Mouse (Mus musculus) ovary, postnatal 10 days (tissue): ENCODE data around the gene Akap7.
"Not testable (repeated sequence)": the region's sequence is repeated elsewhere in the genome, so short reads cannot be mapped to it uniquely, and the experiment has no call there.

Source experiments
- DNase-seq: peaks from one replicate; pipeline ENCODE4 v3.0.0; 2022; ENCODE audit warnings: low spot score

Akap7 gene

GRCm38 (mm10) chr10:25186240-25186639 is 121.4 kb downstream of the Akap7 start:
- not testable (repeated sequence) for DNase-seq

DNA sequence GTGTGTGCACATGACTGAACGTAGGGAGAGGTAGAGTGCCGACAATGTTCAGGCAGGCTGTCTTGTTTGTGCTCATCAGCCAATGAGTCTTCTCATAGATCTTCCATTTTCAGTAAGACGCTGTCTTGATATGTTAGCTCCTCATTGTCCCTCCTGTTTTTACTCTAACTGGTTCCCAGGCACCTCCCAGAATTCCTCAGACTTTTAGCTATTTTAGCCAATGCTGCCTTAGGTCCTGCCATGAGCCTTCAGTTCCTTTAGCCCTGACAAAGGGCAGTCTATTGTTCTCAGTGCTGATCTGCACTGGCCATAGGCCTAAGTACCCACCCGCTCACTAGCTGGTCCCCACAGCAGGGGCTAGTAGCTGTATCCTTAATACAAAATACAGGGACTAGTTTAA is 122.0 kb downstream of the Akap7 start:
- DNase-seq = no peak

GRCm38 (mm10) chr10:25184819-25185603 is 122.7 kb downstream of the Akap7 start:
- no peak for DNase-seq

- no peak for DNase-seq
Measured at GRCm38 (mm10) chr10:25183271-25183670, 124.4 kb downstream of the Akap7 start.

GRCm38 (mm10) chr10:25179030-25179429 is 128.6 kb downstream of the Akap7 start:
- no peak for DNase-seq

DNA sequence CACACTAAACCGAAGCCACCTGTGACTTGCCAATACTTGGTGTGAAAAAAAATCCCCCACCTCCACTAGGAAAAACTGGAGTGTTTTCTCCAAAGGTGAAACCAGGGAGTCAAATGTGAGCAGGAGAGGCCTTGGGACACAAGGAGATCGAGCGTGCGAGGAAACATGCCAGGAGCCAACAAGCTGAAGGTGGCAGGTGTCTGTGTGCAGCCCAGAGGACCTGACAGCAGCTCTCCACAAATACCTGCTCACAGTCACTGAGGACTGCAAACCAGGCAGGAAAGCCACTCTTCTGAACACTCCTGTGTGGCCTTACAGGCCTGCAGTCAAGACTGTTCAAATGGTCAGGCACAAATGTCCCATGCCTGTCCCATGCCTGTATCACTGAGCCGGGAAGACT is 130.4 kb downstream of the Akap7 start:
- DNase-seq = no peak

DNA sequence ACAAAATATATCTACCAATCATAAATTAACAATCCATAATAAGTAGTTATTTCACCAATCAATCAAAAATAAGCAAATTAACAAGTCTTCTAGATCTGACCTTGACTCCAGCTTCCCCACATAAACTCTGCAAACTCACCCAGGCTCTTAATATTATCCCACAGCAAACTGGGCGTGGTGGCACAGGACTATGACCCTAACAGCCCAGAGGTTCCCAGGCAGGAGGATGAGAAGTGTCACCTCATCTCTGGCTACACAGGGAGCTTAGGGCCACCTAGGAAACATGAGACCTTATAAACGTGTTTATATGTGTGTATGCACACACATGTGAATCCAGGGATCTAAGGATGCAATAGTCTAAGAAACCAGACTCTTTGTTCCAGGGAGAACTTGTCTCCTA is 132.8 kb downstream of the Akap7 start:
- no peak for DNase-seq

DNA sequence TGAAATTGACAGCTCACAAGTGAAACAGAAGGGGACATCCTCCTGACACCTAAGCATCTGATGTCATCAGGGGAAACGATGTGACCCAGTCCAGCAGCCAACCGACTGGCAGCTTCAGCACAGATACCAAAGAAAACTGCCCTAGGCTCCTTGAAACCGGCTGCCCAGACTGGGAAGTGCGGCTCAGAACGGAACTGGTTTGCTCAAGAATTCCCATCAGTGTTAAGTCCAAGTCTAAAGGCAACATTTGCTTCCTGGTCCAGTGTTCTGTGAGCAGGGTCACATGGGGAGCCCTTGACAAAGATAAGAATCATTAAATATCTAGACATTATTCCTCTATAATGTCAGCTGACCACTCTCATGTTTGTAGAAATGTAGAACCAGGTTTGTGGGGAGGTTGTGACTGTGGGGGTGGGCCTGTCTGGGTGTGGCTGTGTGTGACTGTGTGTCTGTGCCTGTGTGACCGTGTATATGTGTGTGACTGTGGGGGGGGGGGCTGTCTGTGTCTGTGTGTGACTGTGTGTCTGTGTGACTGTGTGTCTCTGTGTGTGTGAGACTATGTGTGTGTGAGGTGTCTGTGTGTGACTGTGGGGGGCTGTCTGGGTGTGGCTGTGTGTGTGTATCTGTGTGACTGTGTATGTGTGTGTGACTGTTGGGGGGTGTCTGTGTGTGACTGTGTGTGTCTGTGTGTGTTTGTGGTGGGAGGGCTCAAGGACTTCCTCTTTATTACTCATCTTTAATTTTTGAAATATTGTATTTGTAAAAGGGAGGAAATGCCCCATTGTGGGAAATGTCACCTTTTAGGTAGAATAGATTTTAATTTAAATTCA is 140.1 kb downstream of the Akap7 start:
- DNase-seq = no peak

DNA sequence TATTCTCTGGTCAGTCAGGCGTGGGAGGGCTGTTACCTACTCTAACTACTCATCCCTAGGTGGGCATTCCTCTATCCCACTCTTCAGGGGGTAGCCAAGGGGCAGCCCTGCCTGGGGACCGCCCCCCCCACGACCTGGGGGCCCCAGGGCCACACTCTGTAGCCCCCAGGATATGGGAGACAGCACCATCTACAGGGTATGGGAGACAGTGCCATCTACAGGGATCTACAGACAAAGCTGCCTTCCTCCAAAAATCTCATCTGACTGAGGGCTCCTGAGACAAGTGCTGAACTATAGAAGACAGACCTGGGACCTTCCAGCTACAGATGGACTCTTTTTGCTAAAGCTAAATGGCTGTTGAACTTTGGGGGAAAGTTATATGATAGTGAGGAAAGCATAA is 144.2 kb downstream of the Akap7 start:
- not testable (repeated sequence) for DNase-seq

DNA sequence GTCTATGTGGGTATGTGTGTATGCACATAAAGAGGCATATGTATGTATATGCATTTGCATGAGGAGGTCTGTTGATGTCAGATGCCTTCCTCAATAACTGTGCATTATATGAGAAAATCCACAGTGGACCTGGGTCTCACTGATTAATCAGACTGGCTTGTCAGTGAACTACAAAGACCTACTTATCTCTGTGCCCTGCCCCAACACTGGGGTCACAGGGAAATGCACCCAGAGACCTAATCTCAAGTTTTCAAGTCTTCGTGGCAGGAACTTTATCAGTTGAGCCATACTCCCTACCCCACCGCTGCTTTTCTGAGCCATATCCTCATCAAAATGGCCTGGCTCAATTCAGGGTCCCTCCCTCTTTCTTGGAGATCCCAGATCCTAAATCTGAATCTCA is 146.0 kb downstream of the Akap7 start:
- DNase-seq = no peak

- DNase-seq = no peak
Measured at GRCm38 (mm10) chr10:25158651-25159050, 149.0 kb downstream of the Akap7 start.

DNA sequence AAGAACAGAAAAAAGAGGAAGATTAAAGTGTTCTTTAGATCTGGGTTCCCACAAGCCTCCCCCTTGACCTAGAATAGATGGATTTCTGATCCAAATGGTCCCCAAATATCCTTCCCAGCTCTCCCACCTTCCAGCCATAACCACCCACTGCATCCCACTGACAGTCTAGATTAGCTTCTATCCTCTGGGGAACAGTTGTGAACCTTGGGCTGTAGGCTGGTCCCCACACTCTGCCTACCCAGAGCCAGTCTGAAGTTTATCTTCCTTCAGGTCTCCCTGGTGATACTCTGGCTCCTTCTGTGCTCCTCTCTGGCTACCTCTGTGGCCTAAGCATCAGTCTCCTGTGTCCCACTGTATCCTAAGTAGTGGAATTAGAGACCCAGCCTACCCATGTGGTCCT is 150.3 kb downstream of the Akap7 start:
- no peak for DNase-seq

DNA sequence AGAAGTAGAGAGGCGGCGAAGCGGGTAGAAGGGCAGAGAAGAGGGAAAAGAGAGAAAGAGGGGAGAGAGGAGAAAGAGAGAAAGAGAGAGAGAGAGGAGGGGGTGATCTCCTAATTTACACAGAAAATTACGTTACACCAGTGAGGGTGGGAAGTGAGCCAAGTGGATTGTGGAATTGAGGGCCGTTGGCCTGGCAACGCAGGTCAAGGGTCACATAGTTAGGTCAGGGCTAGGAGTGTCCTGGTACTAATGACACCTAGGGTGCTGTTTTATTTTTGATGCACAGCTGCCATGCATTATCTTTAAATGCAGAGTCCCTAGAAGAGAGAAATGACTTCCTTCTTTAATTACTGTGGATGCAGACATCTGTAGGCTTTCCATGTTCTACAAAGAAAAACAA is 153.4 kb downstream of the Akap7 start:
- DNase-seq = no peak

GRCm38 (mm10) chr10:25151172-25151800 is 156.4 kb downstream of the Akap7 start:
- no peak for DNase-seq

DNA sequence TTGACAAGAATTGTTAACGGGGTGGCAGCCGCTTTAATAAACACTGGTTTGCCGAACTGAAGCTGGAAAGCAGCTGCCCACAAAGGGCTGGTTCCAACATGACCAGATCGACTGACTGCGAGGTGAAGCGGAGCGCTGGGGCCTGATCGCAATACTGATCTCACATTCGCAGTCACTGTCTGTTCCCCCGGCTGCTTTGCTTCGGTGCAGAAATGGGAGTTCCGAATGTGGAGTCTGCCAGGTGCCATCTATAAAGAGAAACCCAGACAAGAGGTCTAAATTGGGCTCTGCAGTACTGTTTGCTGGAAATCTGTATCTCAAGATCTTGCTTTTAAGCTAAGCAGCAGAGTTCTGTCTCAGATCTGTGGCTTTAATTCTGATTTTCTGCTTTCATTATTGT is 161.8 kb downstream of the Akap7 start:
- no peak for DNase-seq

GRCm38 (mm10) chr10:25144787-25145761 is 162.6 kb downstream of the Akap7 start:
- no peak for DNase-seq

DNA sequence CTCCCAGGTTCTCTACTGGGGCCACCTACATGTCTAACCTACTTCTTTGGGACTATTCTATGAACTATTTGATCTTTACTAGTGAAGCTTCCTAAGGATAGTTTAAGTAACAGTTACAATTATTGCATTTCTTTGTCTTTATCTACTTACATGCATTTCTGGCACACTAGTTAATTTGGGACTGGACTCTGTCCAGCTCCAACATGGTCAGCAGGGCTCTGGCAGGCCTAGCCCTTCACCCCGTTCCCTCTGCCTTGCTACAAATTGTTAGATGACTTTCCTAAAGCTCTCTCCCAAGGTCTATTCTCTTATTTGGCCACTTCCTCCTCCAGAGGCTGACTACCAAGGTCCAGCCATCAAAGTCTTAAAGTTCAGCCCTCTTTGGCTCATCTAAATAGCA is 165.9 kb downstream of the Akap7 start:
- no peak for DNase-seq

- DNase-seq = no peak
Measured at GRCm38 (mm10) chr10:25140155-25140755, 167.4 kb downstream of the Akap7 start.

DNA sequence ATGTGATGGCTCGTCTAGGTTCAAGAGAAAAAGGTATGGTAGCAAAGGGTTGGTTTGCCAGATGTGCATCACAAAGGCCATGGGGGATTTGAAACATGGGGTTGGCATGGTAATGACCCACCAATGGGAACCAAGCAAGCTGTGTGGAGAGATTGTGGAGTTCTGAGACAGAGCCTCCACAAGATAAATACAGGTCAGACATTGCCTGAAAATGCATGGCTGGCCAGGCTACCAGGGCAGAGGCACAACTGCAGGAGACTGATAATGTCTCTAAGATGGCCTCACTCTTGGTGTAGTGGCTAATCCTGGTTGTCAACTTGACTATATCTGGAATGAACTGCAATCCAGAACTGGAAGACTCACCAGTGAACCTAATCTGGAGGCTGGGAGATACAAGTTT is 174.1 kb downstream of the Akap7 start:
- DNase-seq = no peak

GRCm38 (mm10) chr10:25128455-25128863 is 179.2 kb downstream of the Akap7 start:
- DNase-seq = no peak

DNA sequence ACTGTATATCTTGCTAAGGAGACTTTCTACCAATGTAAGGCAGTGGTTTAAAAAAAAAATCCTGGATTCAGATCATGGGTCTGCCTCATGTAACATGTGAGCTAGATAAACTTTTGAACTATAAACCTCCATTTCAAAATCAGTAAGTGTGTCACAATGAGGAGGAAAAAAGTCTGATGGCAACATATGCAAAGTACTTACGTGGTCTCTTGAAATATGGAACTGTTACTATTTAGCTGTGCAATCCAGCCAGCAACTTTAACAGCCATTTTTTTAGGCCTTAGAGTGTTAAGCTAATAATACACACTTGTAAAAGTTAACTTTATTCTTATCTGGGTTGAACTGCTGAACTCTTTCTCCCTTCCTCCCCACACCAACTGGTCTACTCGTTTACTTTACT is 181.6 kb downstream of the Akap7 start:
- no peak for DNase-seq
